Mouse (Mus musculus): ENCODE data around the gene Ddx42. TPM values are rescaled to one million over a fixed set of nuclear protein-coding genes. Genes with fewer than 3 reads are reported as not detected.

Ddx42 gene
- polyA plus RNA-seq, 2 experiments = 50.4 to 63.9 TPM

- H3K36me3 ChIP-seq (ENCODE audit: control insufficient read depth, insufficient read depth, low read length) = peaks cover 82% of the 10 kb centered on the region
- no peak overlapping the region for H3K9ac ChIP-seq (ENCODE audit: low read depth, low read length, severe bottlenecking)
- H3K27ac ChIP-seq (replicated peaks; ENCODE audit: low read depth, low read length) = no peak overlapping the region
- WGBS = 93% methylated on average over 19 of the region's 19 CpGs
- H3K27me3 ChIP-seq (ENCODE audit: control insufficient read depth, insufficient read depth, low read length) = no peaks in the 10 kb centered on the region
- no peak overlapping the region for H3K4me3 ChIP-seq (replicated peaks; ENCODE audit: low read length)
- H3K9me3 ChIP-seq (ENCODE audit: control insufficient read depth, low read length) = no peaks in the 10 kb centered on the region
- no peak overlapping the region for H3K4me2 ChIP-seq (replicated peaks; ENCODE audit: low read depth, low read length, severe bottlenecking)
- no peak for DNase-seq (ENCODE audit: low spot score)
- TF ChIP-seq POLR2A (IDR thresholded peaks at IDR 0.05; ENCODE audit: borderline replicate concordance, extremely low read depth, insufficient read depth, insufficient read length) = no peak
- no peaks in the 10 kb centered on the region for H3K4me1 ChIP-seq (ENCODE audit: control insufficient read depth, insufficient read depth, low read length)
- ATAC-seq (ENCODE audit: low FRiP score, low read depth) = no peak
Observed at GRCm38 (mm10) chr11:106201337-106202122, 15.2 kb upstream of the Ddx42 start.

DNA sequence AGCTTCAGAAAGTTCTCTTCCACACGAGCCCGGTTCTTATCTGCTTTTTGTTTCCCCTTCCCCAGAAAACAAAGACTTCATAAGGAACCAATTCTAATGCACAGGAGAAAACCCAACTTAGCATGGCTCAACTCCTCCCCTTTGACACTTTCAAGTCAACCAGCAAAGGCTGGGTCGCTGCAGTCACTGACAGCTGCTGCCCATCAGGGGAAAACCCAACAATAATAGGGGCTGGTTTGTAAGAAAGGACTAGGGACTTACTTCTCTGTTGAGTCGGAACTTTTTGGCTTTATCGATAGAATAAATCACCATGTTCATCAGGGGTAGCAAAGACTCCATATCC lies 14.6 kb upstream of the Ddx42 start, which contains the start of gene Strada:
TSS of gene Strada (minus strand) at position 46 of the 343 bp plus-strand sequence.
- no peak within 1 kb of the TSS for H3K4me3 ChIP-seq (replicated peaks; ENCODE audit: low read length)
- H3K27me3 ChIP-seq (ENCODE audit: control insufficient read depth, insufficient read depth, low read length) = no peaks in the 10 kb centered on the region
- H3K27ac ChIP-seq (replicated peaks; ENCODE audit: low read depth, low read length) = no peak within 1 kb of the TSS
- H3K4me1 ChIP-seq (ENCODE audit: control insufficient read depth, insufficient read depth, low read length) = no peaks in the 10 kb centered on the region
- ATAC-seq (ENCODE audit: low FRiP score, low read depth) (no peak), DNase-seq (ENCODE audit: low spot score) (no peak)
- no peak for TF ChIP-seq POLR2A (IDR thresholded peaks at IDR 0.05; ENCODE audit: borderline replicate concordance, extremely low read depth, insufficient read depth, insufficient read length)
- H3K9me3 ChIP-seq (ENCODE audit: control insufficient read depth, low read length) = no peaks in the 10 kb centered on the region
- peaks cover 82% of the 10 kb centered on the region for H3K36me3 ChIP-seq (ENCODE audit: control insufficient read depth, insufficient read depth, low read length)
- WGBS = 94% methylated on average over 5 of the region's 5 CpGs
- no peak within 1 kb of the TSS for H3K4me2 ChIP-seq (replicated peaks; ENCODE audit: low read depth, low read length, severe bottlenecking)
- H3K9ac ChIP-seq (ENCODE audit: low read depth, low read length, severe bottlenecking) = no peak within 1 kb of the TSS

- Histone ChIP-seq H3K27ac (replicated peaks; ENCODE audit: low read depth, low read length) (no peak overlapping the region), H3K36me3 (ENCODE audit: control insufficient read depth, insufficient read depth, low read length) (peaks cover 47% of the 10 kb centered on the region), H3K4me1 (ENCODE audit: control insufficient read depth, insufficient read depth, low read length) (peaks cover 12% of the 10 kb centered on the region), H3K27me3 (ENCODE audit: control insufficient read depth, insufficient read depth, low read length) (no peaks in the 10 kb centered on the region), H3K9ac (ENCODE audit: low read depth, low read length, severe bottlenecking) (no peak overlapping the region), H3K9me3 (ENCODE audit: control insufficient read depth, low read length) (no peaks in the 10 kb centered on the region), H3K4me3 (replicated peaks; ENCODE audit: low read length) (no peak overlapping the region), H3K4me2 (replicated peaks; ENCODE audit: low read depth, low read length, severe bottlenecking) (no peak overlapping the region)
- 88% methylated on average over 8 of the region's 8 CpGs for WGBS
- TF ChIP-seq POLR2A (IDR thresholded peaks at IDR 0.05; ENCODE audit: borderline replicate concordance, extremely low read depth, insufficient read depth, insufficient read length) = no peak
- ATAC-seq (ENCODE audit: low FRiP score, low read depth) (no peak), DNase-seq (ENCODE audit: low spot score) (no peak)
Observed at GRCm38 (mm10) chr11:106212771-106213170, 4.0 kb upstream of the Ddx42 start.

DNA sequence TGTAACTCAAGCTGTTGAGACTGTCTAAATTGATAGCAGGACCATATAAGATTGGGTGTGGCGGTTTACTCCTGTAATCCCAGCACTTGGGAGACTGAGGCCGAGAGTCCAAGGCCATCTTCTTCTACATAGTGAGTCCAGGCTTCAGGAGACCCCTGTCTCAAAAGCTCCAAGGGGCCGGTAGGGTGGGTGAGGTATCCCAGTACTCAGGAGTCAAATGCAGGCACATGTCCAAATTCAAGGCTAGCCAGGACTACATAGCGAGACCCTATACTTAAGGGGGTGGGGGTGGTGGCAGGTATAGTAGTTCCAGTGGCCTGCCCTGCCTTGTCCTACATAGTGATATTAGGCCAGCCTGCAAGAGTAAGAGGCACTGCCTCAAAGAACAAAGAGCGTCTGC lies 1.9 kb upstream of the Ddx42 start:
- Histone ChIP-seq H3K9ac (ENCODE audit: low read depth, low read length, severe bottlenecking) (peak overlapping the region; percentile 91; the same call in 1 of the 2 replicates), H3K4me1 (ENCODE audit: control insufficient read depth, insufficient read depth, low read length) (peaks cover 21% of the 10 kb centered on the region), H3K9me3 (ENCODE audit: control insufficient read depth, low read length) (no peaks in the 10 kb centered on the region), H3K4me3 (replicated peaks; ENCODE audit: low read length) (peak overlapping the region; percentile 76), H3K27ac (replicated peaks; ENCODE audit: low read depth, low read length) (no peak overlapping the region), H3K27me3 (ENCODE audit: control insufficient read depth, insufficient read depth, low read length) (no peaks in the 10 kb centered on the region), H3K36me3 (ENCODE audit: control insufficient read depth, insufficient read depth, low read length) (peaks cover 31% of the 10 kb centered on the region), H3K4me2 (replicated peaks; ENCODE audit: low read depth, low read length, severe bottlenecking) (peak overlapping the region; percentile 55; the same call in 1 of the 2 replicates)
- WGBS = 80% methylated on average over 5 of the region's 5 CpGs
- no peak for ATAC-seq (ENCODE audit: low FRiP score, low read depth)
- no peak for TF ChIP-seq POLR2A (IDR thresholded peaks at IDR 0.05; ENCODE audit: borderline replicate concordance, extremely low read depth, insufficient read depth, insufficient read length)
- no peak for DNase-seq (ENCODE audit: low spot score)

DNA sequence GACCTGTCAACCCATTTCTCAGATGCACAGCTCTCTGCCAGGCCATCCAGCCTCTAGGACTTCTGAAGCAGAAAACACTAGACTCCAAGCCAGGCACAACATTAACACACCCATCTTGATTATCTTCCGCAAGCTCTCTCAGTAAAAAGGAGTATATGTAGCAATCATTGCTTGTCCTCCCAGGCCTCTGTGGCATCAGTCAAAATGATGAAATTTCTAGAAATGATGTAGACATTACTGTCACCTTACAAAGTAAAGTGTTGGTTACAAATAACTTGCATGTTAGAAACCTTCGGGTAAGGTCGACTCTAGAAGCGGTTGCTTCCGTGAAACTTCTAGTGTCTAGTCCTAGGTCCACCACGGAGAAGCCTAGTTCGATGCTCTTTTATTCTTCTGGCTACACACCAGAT lies 1.3 kb upstream of the Ddx42 start:
- DNase-seq (ENCODE audit: low spot score) (no peak), ATAC-seq (ENCODE audit: low FRiP score, low read depth) (no peak)
- H3K27ac ChIP-seq (replicated peaks; ENCODE audit: low read depth, low read length) = no peak overlapping the region
- H3K9me3 ChIP-seq (ENCODE audit: control insufficient read depth, low read length) = no peaks in the 10 kb centered on the region
- H3K9ac ChIP-seq (ENCODE audit: low read depth, low read length, severe bottlenecking) = peak overlapping the region; percentile 91
- WGBS = 27% methylated on average over 7 of the region's 7 CpGs
- H3K4me3 ChIP-seq (replicated peaks; ENCODE audit: low read length) = peak overlapping the region; percentile 76
- no peak for TF ChIP-seq POLR2A (IDR thresholded peaks at IDR 0.05; ENCODE audit: borderline replicate concordance, extremely low read depth, insufficient read depth, insufficient read length)
- peaks cover 25% of the 10 kb centered on the region for H3K36me3 ChIP-seq (ENCODE audit: control insufficient read depth, insufficient read depth, low read length)
- H3K4me2 ChIP-seq (replicated peaks; ENCODE audit: low read depth, low read length, severe bottlenecking) = peak overlapping the region; percentile 55
- H3K4me1 ChIP-seq (ENCODE audit: control insufficient read depth, insufficient read depth, low read length) = peaks cover 21% of the 10 kb centered on the region
- no peaks in the 10 kb centered on the region for H3K27me3 ChIP-seq (ENCODE audit: control insufficient read depth, insufficient read depth, low read length)
